Mouse (Mus musculus) embryonic facial prominence, embryonic 11.5 days (tissue): ENCODE results near the gene Tmem45a2. TPM values are rescaled to one million over a fixed set of nuclear protein-coding genes. Genes with fewer than 3 reads are reported as not detected.

ENCODE experiments used
- ATAC-seq: fragments of 200-750 bp; cut with Nextera tagmentation; replicated peaks from 2 replicates; pipeline ENCODE4 v1.8.0; 2017; ENCODE audit warnings: low read depth; ENCODE audit not compliant: insufficient number of reproducible peaks, low FRiP score, low TSS enrichment
- DNase-seq: peaks from one replicate; pipeline ENCODE4 v3.0.0-alpha.2; 2015; ENCODE audit warnings: low spot score
- H3K27ac ChIP-seq: fragments of 300-500 bp; sonication (generic); replicated peaks from 2 replicates; pipeline ENCODE4 v1.5.1; 2014; ENCODE audit warnings: mild to moderate bottlenecking, low read depth, low read length, control low read depth
- H3K27me3 ChIP-seq: fragments of 300-500 bp; sonication (generic); 2 replicates; pipeline ENCODE4 v1.6.1; 2014; ENCODE audit warnings: mild to moderate bottlenecking, low read length, moderate library complexity, mixed read lengths; ENCODE audit not compliant: control insufficient read depth, insufficient read depth
- H3K36me3 ChIP-seq: fragments of 300-500 bp; sonication (generic); replicated peaks from 2 replicates; pipeline ENCODE4 v1.6.1; 2014; ENCODE audit warnings: low read depth, mild to moderate bottlenecking, low read length, moderate library complexity, mixed read lengths; ENCODE audit not compliant: control insufficient read depth, insufficient read depth
- H3K4me1 ChIP-seq: fragments of 300-500 bp; sonication (generic); 2 replicates; pipeline ENCODE4 v1.6.1; 2014; ENCODE audit warnings: low read length, mixed read lengths; ENCODE audit not compliant: control insufficient read depth, insufficient read depth
- H3K4me2 ChIP-seq: fragments of 300-500 bp; sonication (generic); 2 replicates; pipeline ENCODE4 v1.6.1; 2014; ENCODE audit warnings: low read depth, mild to moderate bottlenecking, control low read depth, low read length, moderate library complexity
- H3K4me3 ChIP-seq: fragments of 300-500 bp; sonication (generic); 2 replicates; pipeline ENCODE4 v1.5.1; 2014; ENCODE audit warnings: low read depth, low read length, control low read depth
- H3K9ac ChIP-seq: fragments of 300-500 bp; sonication (generic); replicated peaks from 2 replicates; pipeline ENCODE4 v1.6.1; 2014; ENCODE audit warnings: mild to moderate bottlenecking, control low read depth, low read length
- H3K9me3 ChIP-seq: fragments of 300-500 bp; sonication (generic); replicated peaks from 2 replicates; pipeline ENCODE4 v1.6.1; 2016; ENCODE audit warnings: mild to moderate bottlenecking, low read length, inconsistent platforms, mixed read lengths; ENCODE audit not compliant: control insufficient read depth
- WGBS: fragments of 180-500 bp; shearing (Covaris S2); extraction: QIAGEN DNeasy Blood & Tissue Kit; methylation state at CpG from one replicate; pipeline ENCODE4 v1.1.7; 2014; 5-methylcytosine and 5-hydroxymethylcytosine counted together
- polyA plus RNA-seq: library from polyadenylated mRNA; unstranded; fragments of >200 nt; fragmentation: Nextera tagmentation; extraction: Ambion mirVana; gene quantifications from 2 replicates; pipeline ENCODE4 v1.2.1, GENCODE M21; 2014

Tmem45a2 gene
- polyA plus RNA-seq, 1 experiment from 2014 or later: not detected

DNA sequence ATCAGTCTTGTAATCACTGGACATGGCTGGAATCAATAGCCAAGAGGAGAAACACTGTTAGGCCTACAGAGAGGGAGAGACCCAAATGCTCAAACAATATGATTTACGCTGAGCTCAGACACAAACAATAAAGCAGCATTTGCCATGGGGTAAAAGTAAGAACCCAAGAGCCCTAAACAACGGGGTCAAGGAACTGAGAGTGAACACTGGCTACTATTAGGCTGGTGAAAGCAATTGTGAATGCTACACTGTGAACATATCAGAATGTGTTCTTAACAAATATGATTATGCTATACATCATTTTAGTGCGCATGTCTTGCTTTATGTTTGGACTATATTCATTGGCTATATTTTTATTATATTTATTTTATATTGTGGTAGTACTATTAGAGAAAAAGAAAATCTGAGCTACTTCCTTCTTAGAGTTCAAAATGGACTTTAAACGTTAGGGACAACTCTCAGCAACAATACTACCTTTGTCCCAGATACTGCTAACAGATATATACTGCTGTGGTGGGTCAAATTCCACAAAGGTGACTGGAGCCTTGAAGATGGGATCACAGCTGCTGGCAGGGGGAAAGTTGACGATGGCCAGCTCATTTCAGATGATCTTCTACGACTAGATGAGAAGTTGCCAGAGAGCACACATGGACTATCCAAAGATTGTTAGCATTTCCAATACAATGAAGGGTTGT is 21.9 kb upstream of the Tmem45a2 start:
- H3K4me1 ChIP-seq: no peaks in the 10 kb centered on the region
- ATAC-seq (no peak), DNase-seq (no peak)
- no peak overlapping the region for H3K4me3 ChIP-seq
- no peaks in the 10 kb centered on the region for H3K9me3 ChIP-seq
- no peak overlapping the region for H3K9ac ChIP-seq
- 64% methylated on average over 6 of the region's 6 CpGs for WGBS
- H3K36me3 ChIP-seq: no peaks in the 10 kb centered on the region
- no peaks in the 10 kb centered on the region for H3K27me3 ChIP-seq
- H3K4me2 ChIP-seq: no peak overlapping the region
- no peak overlapping the region for H3K27ac ChIP-seq

DNA sequence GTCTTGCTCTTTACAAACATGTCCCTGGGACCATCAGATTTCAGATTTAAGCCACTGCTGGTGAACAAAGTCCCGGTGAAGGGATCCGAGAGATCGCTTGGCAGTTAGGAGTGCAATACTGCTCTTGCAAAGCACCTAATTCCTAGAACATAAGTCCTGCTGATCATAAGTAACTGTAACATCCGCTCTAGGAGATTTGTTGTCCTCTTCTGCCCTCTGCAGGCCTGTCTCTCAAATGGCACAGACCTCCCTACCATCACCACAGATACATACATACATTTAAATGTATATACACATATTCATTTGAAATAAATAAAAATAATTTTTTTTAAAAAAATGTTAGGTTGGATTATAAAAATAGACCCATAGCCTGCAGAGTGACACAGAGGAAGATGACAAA is 21.3 kb upstream of the Tmem45a2 start:
- Histone ChIP-seq H3K4me1 (no peaks in the 10 kb centered on the region), H3K9me3 (no peaks in the 10 kb centered on the region), H3K27ac (no peak overlapping the region), H3K4me2 (no peak overlapping the region), H3K4me3 (no peak overlapping the region), H3K36me3 (no peaks in the 10 kb centered on the region), H3K27me3 (no peaks in the 10 kb centered on the region), H3K9ac (no peak overlapping the region)
- ATAC-seq: no peak
- 42% methylated on average over 4 of the region's 4 CpGs for WGBS
- DNase-seq: peak; percentile 61

DNA sequence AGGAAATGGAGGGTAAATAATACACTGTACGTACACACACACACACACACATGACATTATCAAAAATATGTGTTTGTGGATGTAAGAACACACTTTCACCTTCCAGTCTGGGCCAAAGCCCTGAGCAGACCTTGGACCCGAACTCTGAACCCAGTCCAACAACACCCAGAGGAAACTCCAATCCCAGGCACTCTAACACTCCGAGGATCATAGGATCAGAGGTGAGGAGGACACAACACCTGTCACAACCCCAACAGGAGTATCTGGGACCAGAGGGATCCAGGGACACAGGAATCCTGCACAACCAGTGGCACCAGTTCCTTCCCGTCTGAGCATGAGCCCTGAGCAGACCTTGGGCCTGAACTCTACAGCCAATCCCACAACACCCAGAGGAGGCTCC is 8.4 kb upstream of the Tmem45a2 start:
- no peaks in the 10 kb centered on the region for H3K27me3 ChIP-seq
- no peak overlapping the region for H3K4me3 ChIP-seq
- no peaks in the 10 kb centered on the region for H3K9me3 ChIP-seq
- DNase-seq: no peak
- WGBS: 76% methylated on average over 4 of the region's 4 CpGs
- H3K4me1 ChIP-seq: no peaks in the 10 kb centered on the region
- no peaks in the 10 kb centered on the region for H3K36me3 ChIP-seq
- no peak overlapping the region for H3K4me2 ChIP-seq
- ATAC-seq: no peak
- no peak overlapping the region for H3K27ac ChIP-seq
- H3K9ac ChIP-seq: no peak overlapping the region

DNA sequence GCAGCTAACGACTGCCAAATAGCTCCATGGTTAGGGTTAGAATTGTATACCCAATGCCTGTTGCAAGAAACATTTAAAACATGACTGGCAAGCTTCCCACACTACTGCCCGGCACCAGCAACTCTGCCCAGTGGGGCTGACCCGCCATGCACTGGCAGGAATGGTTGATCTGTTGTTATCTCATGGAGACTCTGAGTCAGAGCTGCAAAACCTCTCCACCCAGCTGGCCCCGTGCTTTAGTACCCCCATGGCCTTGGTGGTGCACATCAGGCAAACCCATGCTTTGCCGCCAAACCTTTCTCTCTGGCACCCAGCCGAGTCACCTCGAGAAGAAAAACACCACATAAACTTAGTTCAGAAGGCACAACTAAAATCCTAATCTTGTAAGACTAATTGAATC is 4.8 kb upstream of the Tmem45a2 start:
- H3K27me3 ChIP-seq: no peaks in the 10 kb centered on the region
- H3K9ac ChIP-seq: no peak overlapping the region
- no peak overlapping the region for H3K27ac ChIP-seq
- H3K4me2 ChIP-seq: no peak overlapping the region
- H3K36me3 ChIP-seq: no peaks in the 10 kb centered on the region
- H3K9me3 ChIP-seq: no peaks in the 10 kb centered on the region
- no peaks in the 10 kb centered on the region for H3K4me1 ChIP-seq
- ATAC-seq (no peak), DNase-seq (no peak)
- H3K4me3 ChIP-seq: no peak overlapping the region
- 81% methylated on average over 7 of the region's 7 CpGs for WGBS

DNA sequence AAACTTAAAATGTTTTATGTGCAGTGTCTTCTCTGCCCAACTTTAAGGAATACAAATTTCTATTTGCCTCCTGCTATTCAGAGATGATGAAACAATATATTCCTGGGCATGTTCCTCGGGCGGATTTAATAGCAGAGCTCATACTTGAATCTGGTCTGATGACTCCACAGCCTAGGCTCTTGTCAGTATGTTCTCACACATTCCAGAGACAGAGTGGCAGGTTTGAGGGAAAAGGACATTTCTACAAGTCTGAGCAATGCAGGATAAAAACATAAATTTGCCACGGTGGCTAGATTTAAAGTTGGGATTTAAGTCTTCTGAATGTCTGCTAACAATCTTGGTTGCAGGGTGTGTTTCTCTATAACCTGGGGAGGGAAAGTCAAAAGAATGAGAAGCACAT is 9.1 kb downstream of the Tmem45a2 start:
- Histone ChIP-seq H3K4me3 (no peak overlapping the region), H3K36me3 (no peaks in the 10 kb centered on the region), H3K27me3 (no peaks in the 10 kb centered on the region), H3K4me1 (no peaks in the 10 kb centered on the region), H3K4me2 (no peak overlapping the region), H3K27ac (no peak overlapping the region), H3K9me3 (no peaks in the 10 kb centered on the region), H3K9ac (no peak overlapping the region)
- WGBS: 81% methylated on average over 3 of the region's 3 CpGs
- no peak for DNase-seq
- no peak for ATAC-seq

DNA sequence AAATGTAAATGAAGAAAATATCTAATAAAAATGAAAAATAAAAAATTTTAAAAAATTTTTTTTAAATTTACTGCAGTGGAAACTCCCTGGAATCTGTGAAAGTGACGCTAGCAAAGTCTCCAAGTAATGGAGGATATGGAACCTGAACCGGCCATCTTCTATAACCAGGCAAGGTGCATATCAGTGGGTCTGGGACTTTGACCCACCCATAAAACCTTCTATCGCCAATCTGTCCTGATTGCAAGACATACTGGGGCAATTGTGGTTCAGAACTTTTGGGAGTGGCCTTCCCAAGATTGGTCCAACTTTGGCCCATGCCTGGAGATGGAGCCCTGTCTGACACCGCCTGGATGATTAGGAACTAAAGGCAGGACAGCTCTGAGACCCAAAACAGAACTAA is 14.2 kb downstream of the Tmem45a2 start:
- ATAC-seq (no peak), DNase-seq (no peak)
- Histone ChIP-seq H3K27me3 (no peaks in the 10 kb centered on the region), H3K36me3 (no peaks in the 10 kb centered on the region), H3K9ac (no peak overlapping the region), H3K4me2 (no peak overlapping the region), H3K4me3 (no peak overlapping the region), H3K27ac (no peak overlapping the region), H3K9me3 (no peaks in the 10 kb centered on the region), H3K4me1 (no peaks in the 10 kb centered on the region)
- WGBS: 90% methylated on average over 4 of the region's 4 CpGs

DNA sequence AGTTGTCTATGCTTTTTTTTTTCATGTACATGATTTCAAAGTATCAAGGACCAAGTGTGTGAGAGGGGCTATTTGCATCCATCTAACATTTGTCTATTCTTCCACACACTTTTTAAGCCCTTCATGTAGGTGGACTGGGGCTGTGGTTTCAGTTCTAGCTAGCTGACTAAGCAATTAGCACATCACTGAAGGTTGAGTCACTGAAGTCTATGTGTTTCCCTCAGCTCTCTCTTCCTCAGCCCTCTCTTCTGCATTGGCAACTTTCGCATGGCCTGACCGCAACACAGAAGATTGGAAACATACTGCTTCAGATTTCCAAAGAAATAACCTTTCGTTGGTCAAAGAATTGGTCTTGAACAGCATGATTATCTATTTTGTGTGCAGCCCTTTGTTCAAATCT is 21.2 kb downstream of the Tmem45a2 start:
- no peaks in the 10 kb centered on the region for H3K36me3 ChIP-seq
- DNase-seq (no peak), ATAC-seq (no peak)
- H3K4me2 ChIP-seq: no peak overlapping the region
- H3K27me3 ChIP-seq: no peaks in the 10 kb centered on the region
- no peaks in the 10 kb centered on the region for H3K9me3 ChIP-seq
- no peak overlapping the region for H3K27ac ChIP-seq
- H3K4me3 ChIP-seq: no peak overlapping the region
- no peaks in the 10 kb centered on the region for H3K4me1 ChIP-seq
- 84% methylated on average over 3 of the region's 3 CpGs for WGBS
- no peak overlapping the region for H3K9ac ChIP-seq

DNA sequence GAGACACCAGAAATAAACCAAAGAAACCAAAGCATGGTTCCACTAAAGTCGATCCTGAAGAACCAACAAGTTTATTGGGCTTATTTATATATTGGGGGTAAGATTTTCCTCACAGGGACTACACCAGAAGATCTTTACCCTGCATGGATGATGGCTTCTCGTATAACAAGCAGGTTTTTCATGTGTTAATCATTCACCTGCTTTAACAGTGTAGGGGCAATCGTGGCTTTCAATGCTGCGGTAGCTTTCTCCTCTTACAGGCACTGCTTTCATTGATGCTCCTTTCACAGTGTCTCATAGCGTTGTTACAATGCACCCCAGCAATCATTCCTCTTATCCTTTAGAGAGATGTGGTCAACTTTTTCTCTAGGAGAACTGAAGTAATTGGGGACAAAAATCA is 32.6 kb downstream of the Tmem45a2 start:
- Histone ChIP-seq H3K9ac (no peak overlapping the region), H3K4me1 (no peaks in the 10 kb centered on the region), H3K9me3 (no peaks in the 10 kb centered on the region), H3K27me3 (no peaks in the 10 kb centered on the region), H3K36me3 (no peaks in the 10 kb centered on the region), H3K27ac (no peak overlapping the region), H3K4me3 (no peak overlapping the region), H3K4me2 (no peak overlapping the region)
- no peak for DNase-seq
- 71% methylated on average over 5 of the region's 5 CpGs for WGBS
- ATAC-seq: no peak
